Mouse (Mus musculus): ENCODE results near the gene Pramef6.
"Not testable (repeated sequence)": the region's sequence is repeated elsewhere in the genome, so short reads cannot be mapped to it uniquely, and the experiment has no call there.

- not testable (repeated sequence) for TF ChIP-seq POLR2A (IDR thresholded peaks at IDR 0.05; ENCODE audit: control insufficient read depth, low read depth, low read length); CTCF (IDR thresholded peaks at IDR 0.05; ENCODE audit: control insufficient read depth, insufficient read depth, insufficient replicate concordance, low read depth, low read length)
These were observed 5.8 kb downstream of the Pramef6 start for GRCm38 (mm10) chr4:143894406-143894805.

Measured in testis, adult 2 months (tissue).